Mouse (Mus musculus): ENCODE measurements around the gene 2410137M14Rik. TPM values are rescaled to one million over a fixed set of nuclear protein-coding genes. Genes with fewer than 3 reads are reported as not detected.

2410137M14Rik gene
- not detected for polyA plus RNA-seq (2017; shearing (Covaris generic))

GRCm38 (mm10) chr17:36981221-36981813, at the start of gene 2410137M14Rik:
Gene 2410137M14Rik (minus strand): TSS chr17:36981237.

GRCm38 (mm10) chr17:37022628-37023576, 41.9 kb upstream of the 2410137M14Rik start, which contains the start of gene Mog:
Gene Mog (minus strand): TSS chr17:37023398.

GRCm38 (mm10) chr17:37000863-37001262, 19.8 kb upstream of the 2410137M14Rik start, which contains the start of gene Zfp57:
Gene Zfp57 (plus strand): TSS chr17:37001163.

GRCm38 (mm10) chr17:36989437-36989836, 8.4 kb upstream of the 2410137M14Rik start, which contains the start of gene H2-M5:
Gene H2-M5 (minus strand): TSS chr17:36989537.

GRCm38 (mm10) chr17:36957999-36958743, 22.9 kb downstream of the 2410137M14Rik start, which contains the start of the genes Znrd1 and Znrd1as:
Gene Znrd1 (minus strand): TSS chr17:36958559.
Gene Znrd1as (plus strand): TSS chr17:36958592.

GRCm38 (mm10) chr17:36950981-36951947, 29.8 kb downstream of the 2410137M14Rik start, which contains the start of gene Ppp1r11:
Gene Ppp1r11 (minus strand): TSS chr17:36951741.

GRCm38 (mm10) chr17:36942791-36943471, 38.1 kb downstream of the 2410137M14Rik start, which contains the start of gene Rnf39:
Gene Rnf39 (plus strand): TSS chr17:36942918.

Other genes starting within 250 kb of the 2410137M14Rik start
- not detected for gene H2-M10.5, start 208.3 kb downstream of the 2410137M14Rik start, polyA plus RNA-seq (2017; shearing (Covaris generic))
- gene H2-M10.6, start 169.1 kb downstream of the 2410137M14Rik start, polyA plus RNA-seq (2017; shearing (Covaris generic)) = not detected
- 118 TPM for gene Trim26, start 144.1 kb downstream of the 2410137M14Rik start, polyA plus RNA-seq (2017; shearing (Covaris generic))
- not detected for gene Trim15, start 114.0 kb downstream of the 2410137M14Rik start, polyA plus RNA-seq (2017; shearing (Covaris generic))
- gene Trim10, start 111.7 kb downstream of the 2410137M14Rik start, polyA plus RNA-seq (2017; shearing (Covaris generic)) = not detected
- gene Trim40, start 91.1 kb downstream of the 2410137M14Rik start, polyA plus RNA-seq (2017; shearing (Covaris generic)) = not detected
- gene Trim31, start 83.1 kb downstream of the 2410137M14Rik start, polyA plus RNA-seq (2017; shearing (Covaris generic)) = not detected
- gene Rnf39, start 38.3 kb downstream of the 2410137M14Rik start, polyA plus RNA-seq (2017; shearing (Covaris generic)) = 0.86 TPM
- gene Ppp1r11, start 29.5 kb downstream of the 2410137M14Rik start, polyA plus RNA-seq (2017; shearing (Covaris generic)) = 243 TPM
- 133 TPM for gene Znrd1, start 22.7 kb downstream of the 2410137M14Rik start, polyA plus RNA-seq (2017; shearing (Covaris generic))
- gene Znrd1as, start 22.6 kb downstream of the 2410137M14Rik start, polyA plus RNA-seq (2017; shearing (Covaris generic)) = 2.6 TPM
- not detected for gene H2-M5, start 8.3 kb upstream of the 2410137M14Rik start, polyA plus RNA-seq (2017; shearing (Covaris generic))
- gene Zfp57, start 19.9 kb upstream of the 2410137M14Rik start, polyA plus RNA-seq (2017; shearing (Covaris generic)) = not detected
- gene Mog, start 42.2 kb upstream of the 2410137M14Rik start, polyA plus RNA-seq (2017; shearing (Covaris generic)) = not detected
- 14.8 TPM for gene Gabbr1, start 64.7 kb upstream of the 2410137M14Rik start, polyA plus RNA-seq (2017; shearing (Covaris generic))
- not detected for gene Olfr90, start 107.3 kb upstream of the 2410137M14Rik start, polyA plus RNA-seq (2017; shearing (Covaris generic))
- not detected for gene Olfr91, start 117.0 kb upstream of the 2410137M14Rik start, polyA plus RNA-seq (2017; shearing (Covaris generic))
- not detected for gene Olfr92, start 138.9 kb upstream of the 2410137M14Rik start, polyA plus RNA-seq (2017; shearing (Covaris generic))
- not detected for gene Olfr93, start 180.3 kb upstream of the 2410137M14Rik start, polyA plus RNA-seq (2017; shearing (Covaris generic))
- gene Ubd, start 212.7 kb upstream of the 2410137M14Rik start, polyA plus RNA-seq (2017; shearing (Covaris generic)) = not detected
- gene Olfr94, start 219.8 kb upstream of the 2410137M14Rik start, polyA plus RNA-seq (2017; shearing (Covaris generic)) = not detected
- gene Olfr95, start 231.9 kb upstream of the 2410137M14Rik start, polyA plus RNA-seq (2017; shearing (Covaris generic)) = not detected
- not detected for gene Olfr96, start 238.9 kb upstream of the 2410137M14Rik start, polyA plus RNA-seq (2017; shearing (Covaris generic))

All from effector memory CD4-positive, alpha-beta T cell, adult 5 months (primary cell).